In genomic region chr7:143305808-143306207, GRCm38 (mm10) we compare ENCODE assay signal across 11 mouse cellular contexts.
DNase-seq lines count a peak whose midpoint lies in the region; ATAC-seq and TF ChIP-seq lines count a peak whose summit lies in the region.
"Had no signal": no experiment of that assay in that cellular context is flagged by ENCODE, and none has a peak within 500 bp of the region (broad histone marks: within the 10 kb centered on the region; RNA-seq: fewer than 3 reads in every experiment).

No protein-coding gene starts in this region.

- no peaks in the 10 kb centered on the region for H3K36me3 ChIP-seq in hindbrain, embryonic 10.5 days
- H3K36me3 ChIP-seq in hindbrain, embryonic 14.5 days (replicated peaks; ENCODE audit: control insufficient read depth, insufficient read depth), result no peaks in the 10 kb centered on the region
- H3K36me3 ChIP-seq in midbrain, embryonic 13.5 days, result no peaks in the 10 kb centered on the region
- no peaks in the 10 kb centered on the region for H3K36me3 ChIP-seq in midbrain, embryonic 16.5 days (ENCODE audit: control insufficient read depth, insufficient read depth, low read length)
- no peaks in the 10 kb centered on the region for H3K36me3 ChIP-seq in limb, embryonic 12.5 days
- H3K36me3 ChIP-seq in stomach, postnatal 0 days (ENCODE audit: control insufficient read depth, insufficient read depth, low read length), result no peaks in the 10 kb centered on the region
- H3K36me3 ChIP-seq: liver, embryonic 12.5 days had no signal

- H3K9me3 ChIP-seq in hindbrain, embryonic 10.5 days, result no peaks in the 10 kb centered on the region
- no peaks in the 10 kb centered on the region for H3K9me3 ChIP-seq in hindbrain, embryonic 14.5 days (ENCODE audit: control insufficient read depth, low read length)
- H3K9me3 ChIP-seq in midbrain, embryonic 13.5 days, result no peaks in the 10 kb centered on the region
- H3K9me3 ChIP-seq in midbrain, embryonic 16.5 days (replicated peaks; ENCODE audit: control insufficient read depth, low read length, poor library complexity, severe bottlenecking), result no peaks in the 10 kb centered on the region
- H3K9me3 ChIP-seq in limb, embryonic 12.5 days, result no peaks in the 10 kb centered on the region
- no peaks in the 10 kb centered on the region for H3K9me3 ChIP-seq in stomach, postnatal 0 days (ENCODE audit: control insufficient read depth, low read length)
- H3K9me3 ChIP-seq: liver, embryonic 12.5 days had no signal

- H3K27ac ChIP-seq in hindbrain, embryonic 10.5 days, result no peak overlapping the region
- no peak overlapping the region for H3K27ac ChIP-seq in hindbrain, embryonic 14.5 days
- no peak overlapping the region for H3K27ac ChIP-seq in midbrain, embryonic 13.5 days
- no peak overlapping the region for H3K27ac ChIP-seq in midbrain, embryonic 16.5 days (ENCODE audit: low read length)
- peak overlapping the region; percentile 86 for H3K27ac ChIP-seq in limb, embryonic 12.5 days
- H3K27ac ChIP-seq in stomach, postnatal 0 days (replicated peaks), result peak overlapping the region; percentile 61
- H3K27ac ChIP-seq: liver, embryonic 12.5 days had no signal

- H3K27me3 ChIP-seq in hindbrain, embryonic 10.5 days (ENCODE audit: insufficient read depth, poor library complexity, severe bottlenecking), result peaks cover 4% of the 10 kb centered on the region; the same call in 1 of the 2 replicates
- no peaks in the 10 kb centered on the region for H3K27me3 ChIP-seq in hindbrain, embryonic 14.5 days (ENCODE audit: control insufficient read depth, insufficient read depth, low read length)
- no peaks in the 10 kb centered on the region for H3K27me3 ChIP-seq in midbrain, embryonic 13.5 days
- H3K27me3 ChIP-seq in midbrain, embryonic 16.5 days (ENCODE audit: control insufficient read depth, insufficient read depth, low read depth, low read length), result no peaks in the 10 kb centered on the region
- H3K27me3 ChIP-seq in limb, embryonic 12.5 days, result peaks cover 4% of the 10 kb centered on the region; the same call in 1 of the 2 replicates
- no peaks in the 10 kb centered on the region for H3K27me3 ChIP-seq in stomach, postnatal 0 days (ENCODE audit: control insufficient read depth, insufficient read depth, low read length)

- 55% methylated on average over 10 of the region's 10 CpGs for WGBS in hindbrain, embryonic 10.5 days
- WGBS in hindbrain, embryonic 14.5 days, result 29% methylated on average over 10 of the region's 10 CpGs
- 49% methylated on average over 10 of the region's 10 CpGs for WGBS in midbrain, embryonic 13.5 days
- WGBS in midbrain, embryonic 16.5 days, result 34% methylated on average over 10 of the region's 10 CpGs
- WGBS in limb, embryonic 12.5 days, result 13% methylated on average over 10 of the region's 10 CpGs
- WGBS in stomach, postnatal 0 days, result 31% methylated on average over 10 of the region's 10 CpGs

- peak; percentile 19 for DNase-seq in hindbrain, embryonic 10.5 days (ENCODE audit: low spot score)
- DNase-seq in hindbrain, embryonic 14.5 days (ENCODE audit: low spot score), result no peak
- no peak for DNase-seq in stomach, postnatal 0 days (ENCODE audit: low spot score)
- no peak for DNase-seq in kidney, adult 8-10 months
- no peak for DNase-seq in Muller cell, postnatal 12 days (ENCODE audit: inconsistent ontology term)
- DNase-seq: adrenal gland, postnatal 10 days; cerebellum, adult 11 months had no signal

- H3K4me1 ChIP-seq in hindbrain, embryonic 10.5 days (replicated peaks), result peaks cover 44% of the 10 kb centered on the region
- peaks cover 12% of the 10 kb centered on the region for H3K4me1 ChIP-seq in hindbrain, embryonic 14.5 days (replicated peaks; ENCODE audit: control insufficient read depth, insufficient read depth, low read length)
- H3K4me1 ChIP-seq in midbrain, embryonic 13.5 days (replicated peaks), result 0 out of 2 replicates have a peak, but pooled peaks cover 12% of the 10 kb centered on the region
- H3K4me1 ChIP-seq in midbrain, embryonic 16.5 days (ENCODE audit: control insufficient read depth, insufficient read depth, low read length), result no peaks in the 10 kb centered on the region
- peaks cover 49% of the 10 kb centered on the region for H3K4me1 ChIP-seq in limb, embryonic 12.5 days (replicated peaks)
- peaks cover 6% of the 10 kb centered on the region; the same call in 1 of the 2 replicates for H3K4me1 ChIP-seq in stomach, postnatal 0 days (replicated peaks; ENCODE audit: control insufficient read depth, insufficient read depth)

- TF ChIP-seq CTCF in stomach, postnatal 0 days (IDR thresholded peaks at IDR 0.05; ENCODE audit: low read depth), result no peak

- no peak overlapping the region for H3K4me2 ChIP-seq in hindbrain, embryonic 14.5 days (replicated peaks)
- no peak overlapping the region for H3K4me2 ChIP-seq in midbrain, embryonic 13.5 days (replicated peaks)
- H3K4me2 ChIP-seq in midbrain, embryonic 16.5 days (ENCODE audit: low read length), result no peak overlapping the region
- H3K4me2 ChIP-seq in limb, embryonic 12.5 days, result peak overlapping the region; percentile 32
- no peak overlapping the region for H3K4me2 ChIP-seq in stomach, postnatal 0 days (replicated peaks; ENCODE audit: low read depth)
- H3K4me2 ChIP-seq: liver, embryonic 12.5 days had no signal

- no peak for TF ChIP-seq EP300 in stomach, postnatal 0 days (optimal IDR thresholded peaks at IDR 0.05)

- H3K9ac ChIP-seq in hindbrain, embryonic 14.5 days, result no peak overlapping the region
- H3K9ac ChIP-seq in midbrain, embryonic 13.5 days (replicated peaks), result 0 out of 2 replicates have a peak overlapping the region, but pooled peaks have one; percentile 19
- no peak overlapping the region for H3K9ac ChIP-seq in midbrain, embryonic 16.5 days (ENCODE audit: low read depth, low read length)
- H3K9ac ChIP-seq in limb, embryonic 12.5 days (replicated peaks), result peak overlapping the region; percentile 31; the same call in 1 of the 2 replicates
- H3K9ac ChIP-seq in stomach, postnatal 0 days (ENCODE audit: low read length), result peak overlapping the region; percentile 18; the same call in 1 of the 2 replicates
- H3K9ac ChIP-seq: liver, embryonic 12.5 days had no signal

- ATAC-seq in hindbrain, embryonic 14.5 days (ENCODE audit: low FRiP score), result no peak
- no peak for ATAC-seq in midbrain, embryonic 13.5 days
- ATAC-seq in midbrain, embryonic 16.5 days, result no peak
- peak; percentile 96 for ATAC-seq in limb, embryonic 12.5 days (ENCODE audit: insufficient number of reproducible peaks, insufficient read depth, low FRiP score, low TSS enrichment, low read depth)
- no peak; the same call in 1 of the 2 replicates for ATAC-seq in stomach, postnatal 0 days (ENCODE audit: low FRiP score, low TSS enrichment)
- ATAC-seq: liver, embryonic 12.5 days had no signal

- H3K4me3 ChIP-seq in hindbrain, embryonic 10.5 days, result no peak overlapping the region
- H3K4me3 ChIP-seq in hindbrain, embryonic 14.5 days (replicated peaks; ENCODE audit: low read length), result no peak overlapping the region
- H3K4me3 ChIP-seq in midbrain, embryonic 13.5 days (replicated peaks), result no peak overlapping the region
- H3K4me3 ChIP-seq in midbrain, embryonic 16.5 days (ENCODE audit: low read depth, low read length), result no peak overlapping the region
- no peak overlapping the region for H3K4me3 ChIP-seq in limb, embryonic 12.5 days (replicated peaks)
- no peak overlapping the region for H3K4me3 ChIP-seq in stomach, postnatal 0 days (ENCODE audit: low read depth, low read length)
- H3K4me3 ChIP-seq: liver, embryonic 12.5 days had no signal

Comparison
In these comparisons a context has a peak if more than half of its experiments do, and no peak if none do; other contexts are left out.
1. H3K9ac ChIP-seq: peak in midbrain, embryonic 13.5 days (single experiment), limb, embryonic 12.5 days (single experiment) and stomach, postnatal 0 days (single experiment); none in hindbrain, embryonic 14.5 days (single experiment) and midbrain, embryonic 16.5 days (single experiment).
2. H3K27ac ChIP-seq: peak in limb, embryonic 12.5 days (single experiment) and stomach, postnatal 0 days (single experiment); none in hindbrain, embryonic 10.5 days (single experiment), hindbrain, embryonic 14.5 days (single experiment), midbrain, embryonic 13.5 days (single experiment) and midbrain, embryonic 16.5 days (single experiment).